In genomic region chr14:24249926-24250325, GRCm38 (mm10) we compare ENCODE assay signal across 42 mouse cellular contexts. TPM values are rescaled to one million over a fixed set of nuclear protein-coding genes. Genes with fewer than 3 reads are reported as not detected.
"Had no signal": no experiment of that assay in that cellular context is flagged by ENCODE, and none has a peak within 500 bp of the region (broad histone marks: within the 10 kb centered on the region; RNA-seq: fewer than 3 reads in every experiment).

No protein-coding gene starts in this region.

- ATAC-seq: hindbrain, postnatal 0 days; intestine, embryonic 16.5 days had no signal

- H3K4me1 ChIP-seq: liver, embryonic 13.5 days had no signal

- DNase-seq: gastrocnemius, adult 2 months; gastrocnemius, postnatal 10 days; gastrocnemius, postnatal 25 days; heart, adult 18-20 months; heart, postnatal 14 days; heart, postnatal 4 days; kidney, adult 11 months; kidney, adult 2 months; kidney, adult 9 months; kidney, postnatal 14 days; kidney, postnatal 36 days; layer of hippocampus, adult 9-11 months; layer of hippocampus, postnatal 36 days; left cerebral cortex, postnatal 4 days; liver; liver, embryonic 13.5 days had no signal

- H3K27me3 ChIP-seq: heart, embryonic 13.5 days; heart, embryonic 15.5 days; hindbrain, embryonic 12.5 days; kidney, embryonic 15.5 days had no signal

- H3K4me3 ChIP-seq: gastrocnemius, adult 2 months; heart, embryonic 13.5 days; heart, embryonic 15.5 days; hindbrain, embryonic 10.5 days; hindbrain, embryonic 12.5 days; kidney, embryonic 15.5 days; liver, embryonic 13.5 days; liver, embryonic 15.5 days had no signal

- H3K36me3 ChIP-seq: heart, embryonic 13.5 days; heart, embryonic 15.5 days; hindbrain, embryonic 10.5 days; hindbrain, embryonic 12.5 days; kidney, embryonic 15.5 days; liver, embryonic 13.5 days; liver, embryonic 15.5 days had no signal

- H3K4me2 ChIP-seq: heart, embryonic 11.5 days; heart, embryonic 13.5 days; heart, embryonic 15.5 days; hindbrain, embryonic 12.5 days; hindbrain, embryonic 14.5 days; kidney, embryonic 15.5 days; liver, embryonic 11.5 days; liver, embryonic 13.5 days; liver, embryonic 15.5 days had no signal

- H3K9me3 ChIP-seq: heart, embryonic 15.5 days; hindbrain, embryonic 12.5 days; kidney, embryonic 15.5 days; liver, embryonic 13.5 days; liver, embryonic 15.5 days had no signal

- H3K9ac ChIP-seq: heart, embryonic 13.5 days; heart, embryonic 15.5 days; hindbrain, embryonic 12.5 days; hindbrain, embryonic 14.5 days; kidney, embryonic 15.5 days; liver, embryonic 13.5 days; liver, embryonic 15.5 days had no signal

- H3K27ac ChIP-seq: gastrocnemius, adult 2 months; heart, embryonic 13.5 days; heart, embryonic 15.5 days; hindbrain, embryonic 10.5 days; hindbrain, embryonic 12.5 days; hindbrain, embryonic 14.5 days; hindbrain, postnatal 0 days; kidney, embryonic 15.5 days; kidney, postnatal 0 days; liver, embryonic 13.5 days; liver, embryonic 15.5 days had no signal

RNA-seq across cellular contexts. Expression of gene Dlg5, which starts 4.2 kb away (rescaled TPM):
- total RNA-seq: granulocyte monocyte progenitor cell, adult 5-6 weeks had no signal

RNA-seq across cellular contexts. Expression of gene E330034G19Rik, which starts 43.1 kb away (rescaled TPM):
- total RNA-seq: gastrocnemius, adult 2 months; gastrocnemius, postnatal 10 days; gastrocnemius, postnatal 25 days; gastrocnemius, postnatal 4 days; granulocyte monocyte progenitor cell, adult 5-6 weeks; heart, adult 18-20 months; heart, adult 8-10 months; heart, postnatal 14 days; heart, postnatal 4 days; hindbrain, postnatal 0 days; layer of hippocampus, adult 18-20 months; layer of hippocampus, adult 8-10 months; layer of hippocampus, postnatal 14 days; layer of hippocampus, postnatal 36 days; left cerebral cortex, adult 18-20 months; left cerebral cortex, adult 8-10 months; left cerebral cortex, postnatal 10 days; left cerebral cortex, postnatal 25 days; left cerebral cortex, postnatal 4 days had no signal
- polyA plus RNA-seq: heart, embryonic 11.5 days; heart, embryonic 13.5 days; heart, embryonic 15.5 days; heart, postnatal 0 days; hindbrain, embryonic 10.5 days; hindbrain, embryonic 12.5 days; hindbrain, embryonic 14.5 days; intestine, embryonic 14.5 days; intestine, embryonic 16.5 days; kidney, adult 2 months; kidney, embryonic 15.5 days; kidney, postnatal 0 days; large intestine, adult 2 months; limb, embryonic 14.5 days; liver, embryonic 11.5 days; liver, embryonic 13.5 days; liver, embryonic 15.5 days had no signal
